Mouse (Mus musculus) midbrain, embryonic 10.5 days (tissue): ENCODE data around the gene Nr1d1. TPM values are rescaled to one million over a fixed set of nuclear protein-coding genes. Genes with fewer than 3 reads are reported as not detected.

Source experiments
- DNase-seq: peaks from one replicate; pipeline ENCODE4 v3.0.0-alpha.2; 2017; ENCODE audit warnings: low spot score
- H3K27ac ChIP-seq: fragments of 300-500 bp; sonication (generic); replicated peaks from 2 replicates; pipeline ENCODE4 v1.5.1; 2016; ENCODE audit warnings: mild to moderate bottlenecking
- H3K27me3 ChIP-seq: fragments of 300-500 bp; sonication (generic); 2 replicates; pipeline ENCODE4 v1.6.1; 2016; ENCODE audit warnings: low read depth, mild to moderate bottlenecking; ENCODE audit not compliant: poor library complexity, severe bottlenecking
- H3K36me3 ChIP-seq: fragments of 300-500 bp; sonication (generic); 2 replicates; pipeline ENCODE4 v1.6.1; 2016; ENCODE audit warnings: mild to moderate bottlenecking, moderate library complexity
- H3K4me1 ChIP-seq: fragments of 300-500 bp; sonication (generic); 2 replicates; pipeline ENCODE4 v1.6.1; 2016
- H3K4me3 ChIP-seq: fragments of 300-500 bp; sonication (generic); 2 replicates; pipeline ENCODE4 v1.5.1; 2016; ENCODE audit warnings: mild to moderate bottlenecking, moderate library complexity
- H3K9me3 ChIP-seq: fragments of 300-500 bp; sonication (generic); replicated peaks from 2 replicates; pipeline ENCODE4 v1.6.1; 2016; ENCODE audit warnings: mild to moderate bottlenecking
- WGBS: fragments of 180-500 bp; shearing (Covaris S2); methylation state at CpG from one replicate; pipeline ENCODE4 v1.1.7; 2016; 5-methylcytosine and 5-hydroxymethylcytosine counted together
- polyA plus RNA-seq: library from polyadenylated mRNA; unstranded; fragments of >200 nt; fragmentation: Nextera tagmentation; extraction: Ambion mirVana; gene quantifications from 2 replicates; pipeline ENCODE4 v1.2.1, GENCODE M21; 2016

Gene Nr1d1
- polyA plus RNA-seq, result 1.4 TPM in 2 replicates

- Histone ChIP-seq H3K4me3 (peak within 1 kb of the TSS; percentile 56), H3K9me3 (no peaks in the 10 kb centered on the region), H3K36me3 (peaks cover 13% of the 10 kb centered on the region), H3K4me1 (peaks cover 57% of the 10 kb centered on the region), H3K27ac (peak within 1 kb of the TSS; percentile 83), H3K27me3 (peaks cover 8% of the 10 kb centered on the region; the same call in 1 of the 2 replicates)
- WGBS, result 2% methylated on average over 22 of the region's 22 CpGs
- DNase-seq, result no peak
Measured at GRCm38 (mm10) chr11:98774582-98775347, at the start of gene Nr1d1. Gene Nr1d1, minus strand, starts transcription at chr11:98775333.

- Histone ChIP-seq H3K4me1 (no peaks in the 10 kb centered on the region), H3K9me3 (no peaks in the 10 kb centered on the region), H3K4me3 (no peak overlapping the region), H3K27me3 (no peaks in the 10 kb centered on the region), H3K27ac (no peak overlapping the region), H3K36me3 (peaks cover 100% of the 10 kb centered on the region)
- WGBS, result 94% methylated on average over 5 of the region's 5 CpGs
- no peak for DNase-seq
Measured at GRCm38 (mm10) chr11:98820968-98821367, 45.8 kb upstream of the Nr1d1 start.

- no peaks in the 10 kb centered on the region for H3K4me1 ChIP-seq
- H3K36me3 ChIP-seq, result peaks cover 99% of the 10 kb centered on the region
- H3K27ac ChIP-seq, result no peak overlapping the region
- no peak for DNase-seq
- 93% methylated on average over 1 of the region's 1 CpGs for WGBS
- no peaks in the 10 kb centered on the region for H3K27me3 ChIP-seq
- H3K4me3 ChIP-seq, result no peak overlapping the region
- no peaks in the 10 kb centered on the region for H3K9me3 ChIP-seq
Measured at GRCm38 (mm10) chr11:98816706-98817239, 41.6 kb upstream of the Nr1d1 start.

- no peaks in the 10 kb centered on the region for H3K9me3 ChIP-seq
- peak overlapping the region; percentile 87 for H3K4me3 ChIP-seq
- H3K4me1 ChIP-seq, result peaks cover 17% of the 10 kb centered on the region
- WGBS, result 84% methylated on average over 7 of the region's 7 CpGs
- no peak for DNase-seq
- H3K36me3 ChIP-seq, result peaks cover 78% of the 10 kb centered on the region
- no peaks in the 10 kb centered on the region for H3K27me3 ChIP-seq
- H3K27ac ChIP-seq, result peak overlapping the region; percentile 98
Measured at GRCm38 (mm10) chr11:98810686-98811085, 35.6 kb upstream of the Nr1d1 start.

- peaks cover 78% of the 10 kb centered on the region for H3K36me3 ChIP-seq
Measured at GRCm38 (mm10) chr11:98809457-98810290, 34.5 kb upstream of the Nr1d1 start.

GRCm38 (mm10) chr11:98808417-98808816 lies 33.3 kb upstream of the Nr1d1 start:
- Histone ChIP-seq H3K9me3 (no peaks in the 10 kb centered on the region), H3K27me3 (no peaks in the 10 kb centered on the region), H3K27ac (peak overlapping the region; percentile 98; the same call in 1 of the 2 replicates), H3K4me3 (peak overlapping the region; percentile 87), H3K4me1 (peaks cover 17% of the 10 kb centered on the region), H3K36me3 (peaks cover 78% of the 10 kb centered on the region)
- no peak for DNase-seq
- WGBS, result 76% methylated on average over 2 of the region's 2 CpGs

More at GRCm38 (mm10) chr11:98809457-98810290, 34.5 kb upstream of the Nr1d1 start:
- H3K27me3 ChIP-seq, result no peaks in the 10 kb centered on the region
- DNase-seq, result peak; percentile 99
- peak overlapping the region; percentile 98 for H3K27ac ChIP-seq
- peak overlapping the region; percentile 87 for H3K4me3 ChIP-seq
- under 1% methylated on average over 82 of the region's 84 CpGs for WGBS
- no peaks in the 10 kb centered on the region for H3K9me3 ChIP-seq
- H3K4me1 ChIP-seq, result peaks cover 17% of the 10 kb centered on the region

GRCm38 (mm10) chr11:98804605-98805004 lies 29.5 kb upstream of the Nr1d1 start, which contains the start of gene Casc3:
Gene Casc3, plus strand, starts transcription at chr11:98804905.
- H3K36me3 ChIP-seq, result peaks cover 90% of the 10 kb centered on the region
- DNase-seq, result no peak
- H3K27ac ChIP-seq, result no peak within 1 kb of the TSS
- no peaks in the 10 kb centered on the region for H3K9me3 ChIP-seq
- peaks cover 6% of the 10 kb centered on the region for H3K4me1 ChIP-seq
- peak within 1 kb of the TSS; percentile 7; the same call in 1 of the 2 replicates for H3K4me3 ChIP-seq
- WGBS, result 94% methylated on average over 5 of the region's 5 CpGs
- H3K27me3 ChIP-seq, result no peaks in the 10 kb centered on the region

- DNase-seq, result no peak
- peaks cover 56% of the 10 kb centered on the region for H3K36me3 ChIP-seq
- WGBS, result 70% methylated on average over 4 of the region's 4 CpGs
Measured at GRCm38 (mm10) chr11:98797909-98798308, 22.8 kb upstream of the Nr1d1 start.

GRCm38 (mm10) chr11:98797306-98797705 lies 22.2 kb upstream of the Nr1d1 start:
- Histone ChIP-seq H3K4me3 (peak overlapping the region; percentile 100), H3K27ac (peak overlapping the region; percentile 100; the same call in 1 of the 2 replicates), H3K27me3 (no peaks in the 10 kb centered on the region), H3K4me1 (peaks cover 52% of the 10 kb centered on the region), H3K9me3 (no peaks in the 10 kb centered on the region), H3K36me3 (peaks cover 50% of the 10 kb centered on the region)
- no peak for DNase-seq
- WGBS, result 25% methylated on average over 5 of the region's 5 CpGs

More at GRCm38 (mm10) chr11:98797909-98798308, 22.8 kb upstream of the Nr1d1 start:
- Histone ChIP-seq H3K4me3 (peak overlapping the region; percentile 100), H3K27ac (no peak overlapping the region), H3K27me3 (no peaks in the 10 kb centered on the region), H3K9me3 (no peaks in the 10 kb centered on the region), H3K4me1 (peaks cover 46% of the 10 kb centered on the region)

- H3K27me3 ChIP-seq, result no peaks in the 10 kb centered on the region
- DNase-seq, result peak; percentile 83
- H3K4me1 ChIP-seq, result peaks cover 58% of the 10 kb centered on the region
- H3K9me3 ChIP-seq, result no peaks in the 10 kb centered on the region
- peak overlapping the region; percentile 100 for H3K27ac ChIP-seq
- peaks cover 43% of the 10 kb centered on the region for H3K36me3 ChIP-seq
- H3K4me3 ChIP-seq, result peak overlapping the region; percentile 100
- WGBS, result 5% methylated on average over 23 of the region's 23 CpGs
Measured at GRCm38 (mm10) chr11:98796515-98797216, 21.5 kb upstream of the Nr1d1 start.

GRCm38 (mm10) chr11:98795714-98796514 lies 20.8 kb upstream of the Nr1d1 start:
- Histone ChIP-seq H3K36me3 (peaks cover 36% of the 10 kb centered on the region), H3K27ac (peak overlapping the region; percentile 100), H3K9me3 (no peaks in the 10 kb centered on the region), H3K4me3 (peak overlapping the region; percentile 100), H3K4me1 (peaks cover 62% of the 10 kb centered on the region), H3K27me3 (no peaks in the 10 kb centered on the region)
- WGBS, result under 1% methylated on average over 74 of the region's 74 CpGs
- DNase-seq, result peak; percentile 81
